Comparison of ENCODE assay signal across 34 mouse cellular contexts in the genomic region with DNA sequence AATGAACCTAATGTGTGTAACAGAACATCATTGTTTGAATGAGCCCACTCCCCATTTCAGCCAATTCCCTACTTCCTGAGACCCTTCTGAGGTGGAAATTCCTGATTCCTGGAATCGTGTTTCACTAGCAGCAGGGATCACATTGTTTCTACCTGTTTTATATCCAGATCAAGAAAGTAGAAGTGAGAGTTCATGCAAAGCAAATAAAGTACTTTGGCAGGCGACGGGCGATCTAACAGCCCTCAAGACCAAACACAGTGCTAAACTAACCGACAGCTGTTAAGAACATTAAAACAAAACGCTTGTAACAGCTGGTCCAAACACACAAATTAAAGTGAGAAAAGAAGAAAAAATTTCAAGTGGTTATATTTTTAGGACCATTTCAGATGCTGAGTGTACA. TPM values are rescaled to one million over a fixed set of nuclear protein-coding genes. Genes with fewer than 3 reads are reported as not detected.
DNase-seq lines count a peak whose midpoint lies in the region; ATAC-seq and TF ChIP-seq lines count a peak whose summit lies in the region.
"Had no signal": no experiment of that assay in that cellular context is flagged by ENCODE, and none has a peak within 500 bp of the region (broad histone marks: within the 10 kb centered on the region; RNA-seq: fewer than 3 reads in every experiment).

No protein-coding gene starts in this region.

- H3K4me1 ChIP-seq in embryonic facial prominence, embryonic 12.5 days: peaks cover 16% of the 10 kb centered on the region
- H3K4me1 ChIP-seq in embryonic facial prominence, embryonic 10.5 days: peaks cover 27% of the 10 kb centered on the region
- H3K4me1 ChIP-seq in liver, adult 2 months (ENCODE audit: control insufficient read depth, insufficient read depth, low read length): no peaks in the 10 kb centered on the region; the same call in 1 of the 2 replicates
- no peaks in the 10 kb centered on the region for H3K4me1 ChIP-seq in liver, postnatal 0 days (ENCODE audit: insufficient read depth)
- peaks cover 12% of the 10 kb centered on the region; the same call in 1 of the 2 replicates for H3K4me1 ChIP-seq in limb, embryonic 12.5 days (replicated peaks)
- H3K4me1 ChIP-seq: forebrain, embryonic 12.5 days; intestine, embryonic 15.5 days; liver, embryonic 13.5 days had no signal

- no peaks in the 10 kb centered on the region for H3K79me2 ChIP-seq in liver, adult 2 months (ENCODE audit: control insufficient read depth, insufficient read depth, low read length)

- no peaks in the 10 kb centered on the region for H3K36me3 ChIP-seq in embryonic facial prominence, embryonic 12.5 days
- no peaks in the 10 kb centered on the region for H3K36me3 ChIP-seq in embryonic facial prominence, embryonic 10.5 days (replicated peaks)
- H3K36me3 ChIP-seq in liver, adult 2 months (ENCODE audit: control insufficient read depth, insufficient read depth, low read length): no peaks in the 10 kb centered on the region
- H3K36me3 ChIP-seq in liver, postnatal 0 days (replicated peaks; ENCODE audit: insufficient read depth, low read length): no peaks in the 10 kb centered on the region
- no peaks in the 10 kb centered on the region for H3K36me3 ChIP-seq in limb, embryonic 12.5 days
- H3K36me3 ChIP-seq: forebrain, embryonic 12.5 days; heart, embryonic 12.5 days; intestine, embryonic 15.5 days; liver, embryonic 13.5 days had no signal

- no peak for ATAC-seq in embryonic facial prominence, embryonic 12.5 days (ENCODE audit: insufficient number of reproducible peaks, insufficient read depth, low FRiP score, low TSS enrichment)
- no peak for ATAC-seq in liver, postnatal 0 days
- peak; percentile 73; the same call in 1 of the 2 replicates for ATAC-seq in limb, embryonic 12.5 days (ENCODE audit: insufficient number of reproducible peaks, insufficient read depth, low FRiP score, low TSS enrichment, low read depth)
- no peak for ATAC-seq in megakaryocyte, adult 5-6 weeks (ENCODE audit: poor library complexity, severe bottlenecking)
- ATAC-seq: hindbrain, embryonic 16.5 days; intestine, embryonic 15.5 days; midbrain, embryonic 16.5 days had no signal

- no peak for TF ChIP-seq EP300 in liver, postnatal 0 days (IDR thresholded peaks at IDR 0.05; ENCODE audit: low read depth)

- H3K4me2 ChIP-seq in embryonic facial prominence, embryonic 12.5 days (replicated peaks): no peak overlapping the region
- H3K4me2 ChIP-seq in liver, postnatal 0 days (ENCODE audit: low read depth, low read length): no peak overlapping the region
- peak overlapping the region; percentile 20; the same call in 1 of the 2 replicates for H3K4me2 ChIP-seq in limb, embryonic 12.5 days
- H3K4me2 ChIP-seq: forebrain, embryonic 12.5 days; heart, embryonic 12.5 days; intestine, embryonic 15.5 days; liver, embryonic 13.5 days had no signal

- no peak for TF ChIP-seq POLR2A in liver, adult 2 months (IDR thresholded peaks at IDR 0.05; ENCODE audit: extremely low read depth, insufficient read depth, low read length)

- no peak for DNase-seq in embryonic facial prominence, embryonic 10.5 days (ENCODE audit: low spot score)
- DNase-seq in liver, adult 2 months (ENCODE audit: extremely low read depth, low read depth, low spot score): peak; percentile 53
- no peak for DNase-seq in liver, postnatal 0 days
- no peak for DNase-seq in cerebellum, postnatal 25 days
- DNase-seq: adrenal gland, postnatal 14 days; cerebellum, adult 11 months; cerebellum, adult 9-10 months; gastrocnemius, postnatal 25 days; heart, adult 18-20 months; kidney, adult 2 months; kidney, postnatal 36 days; left cerebral cortex, postnatal 4 days; liver, embryonic 13.5 days; lung, adult 2 months; lung, postnatal 10 days; spleen, adult 18-20 months; thymus, adult 18-20 months; thymus, postnatal 25 days had no signal

- peaks cover 9% of the 10 kb centered on the region for H3K27me3 ChIP-seq in embryonic facial prominence, embryonic 12.5 days
- H3K27me3 ChIP-seq in embryonic facial prominence, embryonic 10.5 days (replicated peaks; ENCODE audit: low read depth, poor library complexity, severe bottlenecking): peaks cover 93% of the 10 kb centered on the region
- H3K27me3 ChIP-seq in liver, adult 2 months (ENCODE audit: control insufficient read depth, insufficient read depth, low read length): no peaks in the 10 kb centered on the region
- H3K27me3 ChIP-seq in liver, postnatal 0 days (ENCODE audit: insufficient read depth, low read length): peaks cover 18% of the 10 kb centered on the region; the same call in 1 of the 2 replicates
- H3K27me3 ChIP-seq in limb, embryonic 12.5 days: peaks cover 2% of the 10 kb centered on the region; the same call in 1 of the 2 replicates
- H3K27me3 ChIP-seq: liver, embryonic 13.5 days had no signal

- no peak overlapping the region for H3K9ac ChIP-seq in embryonic facial prominence, embryonic 12.5 days
- no peak overlapping the region for H3K9ac ChIP-seq in liver, adult 2 months (ENCODE audit: low read depth, low read length)
- H3K9ac ChIP-seq in liver, postnatal 0 days (replicated peaks): no peak overlapping the region
- no peak overlapping the region for H3K9ac ChIP-seq in limb, embryonic 12.5 days (replicated peaks)
- H3K9ac ChIP-seq: forebrain, embryonic 12.5 days; heart, embryonic 12.5 days; intestine, embryonic 15.5 days; liver, embryonic 13.5 days had no signal

- TF ChIP-seq CTCF in liver, adult 2 months (IDR thresholded peaks at IDR 0.05; ENCODE audit: low read depth, low read length): no peak
- TF ChIP-seq CTCF in liver, postnatal 0 days (IDR thresholded peaks at IDR 0.05; ENCODE audit: low read depth): no peak

- 0 out of 2 replicates have a peak overlapping the region, but pooled peaks have one; percentile 23 for H3K27ac ChIP-seq in embryonic facial prominence, embryonic 12.5 days
- no peak overlapping the region for H3K27ac ChIP-seq in embryonic facial prominence, embryonic 10.5 days (replicated peaks)
- no peak overlapping the region for H3K27ac ChIP-seq in liver, adult 2 months (replicated peaks; ENCODE audit: insufficient read depth, low read depth, low read length)
- H3K27ac ChIP-seq in liver, postnatal 0 days (ENCODE audit: low read depth): no peak overlapping the region
- peak overlapping the region; percentile 64; the same call in 1 of the 2 replicates for H3K27ac ChIP-seq in limb, embryonic 12.5 days
- H3K27ac ChIP-seq: forebrain, embryonic 12.5 days; hindbrain, embryonic 10.5 days; intestine, embryonic 15.5 days; layer of hippocampus, adult 2 months; liver, embryonic 13.5 days; macrophage; midbrain, embryonic 10.5 days; stomach, postnatal 0 days had no signal

- H3K4me3 ChIP-seq in embryonic facial prominence, embryonic 12.5 days: no peak overlapping the region
- no peak overlapping the region for H3K4me3 ChIP-seq in embryonic facial prominence, embryonic 10.5 days
- no peak overlapping the region for H3K4me3 ChIP-seq in liver, adult 2 months (ENCODE audit: insufficient read depth, low read depth, low read length)
- no peak overlapping the region for H3K4me3 ChIP-seq in liver, postnatal 0 days (ENCODE audit: low read depth, low read length)
- no peak overlapping the region for H3K4me3 ChIP-seq in limb, embryonic 12.5 days (replicated peaks)
- H3K4me3 ChIP-seq: erythroblast, embryonic 14.5 days; forebrain, embryonic 12.5 days; heart, embryonic 12.5 days; hindbrain, embryonic 10.5 days; intestine, embryonic 15.5 days; layer of hippocampus, adult 2 months; liver, embryonic 13.5 days; midbrain, embryonic 10.5 days had no signal

- no peaks in the 10 kb centered on the region for H3K9me3 ChIP-seq in embryonic facial prominence, embryonic 12.5 days
- H3K9me3 ChIP-seq in embryonic facial prominence, embryonic 10.5 days: no peaks in the 10 kb centered on the region
- H3K9me3 ChIP-seq in liver, postnatal 0 days (ENCODE audit: low read length): no peaks in the 10 kb centered on the region
- no peaks in the 10 kb centered on the region for H3K9me3 ChIP-seq in limb, embryonic 12.5 days
- H3K9me3 ChIP-seq: forebrain, embryonic 12.5 days; heart, embryonic 12.5 days; hindbrain, embryonic 10.5 days; intestine, embryonic 15.5 days; liver, embryonic 13.5 days; midbrain, embryonic 10.5 days had no signal

- WGBS in embryonic facial prominence, embryonic 12.5 days: 21% methylated on average over 6 of the region's 6 CpGs
- 33% methylated on average over 6 of the region's 6 CpGs for WGBS in embryonic facial prominence, embryonic 10.5 days
- 14% methylated on average over 6 of the region's 6 CpGs for WGBS in liver, adult 2 months
- WGBS in liver, postnatal 0 days (ENCODE audit: insufficient replicate concordance): 31% methylated on average over 6 of the region's 6 CpGs
- 12% methylated on average over 6 of the region's 6 CpGs for WGBS in limb, embryonic 12.5 days

RNA-seq across cellular contexts. Expression of gene Pax3, which starts 39.0 kb away (rescaled TPM):
- polyA plus RNA-seq in embryonic facial prominence, embryonic 12.5 days (2016; fragmentation: Nextera tagmentation; extraction: Ambion mirVana): 28.4 and 37.5 TPM in 2 replicates
- polyA plus RNA-seq in embryonic facial prominence, embryonic 10.5 days (2016; fragmentation: Nextera tagmentation; extraction: Ambion mirVana): 16.6 and 17.7 TPM in 2 replicates
- total RNA-seq in liver, adult 2 months (2014; rRNA removed): not detected in 2 replicates
- polyA plus RNA-seq in liver, adult 2 months (2012; rRNA removed): not detected in 2 replicates
- not detected in 2 replicates for polyA plus RNA-seq in liver, postnatal 0 days (2015; fragmentation: Nextera tagmentation; extraction: Ambion mirVana)
- polyA plus RNA-seq in limb, embryonic 12.5 days (2016; fragmentation: Nextera tagmentation; extraction: Ambion mirVana): 1.6 and 1.8 TPM in 2 replicates
- not detected in 2 replicates for total RNA-seq in megakaryocyte, adult 5-6 weeks (2015)
- total RNA-seq in megakaryocyte, adult 5-6 weeks (2017): not detected in 2 replicates
- total RNA-seq: adrenal gland, postnatal 14 days; heart, adult 18-20 months; layer of hippocampus, adult 2 months; layer of hippocampus, postnatal 14 days; left cerebral cortex, postnatal 4 days; neutrophil, adult 5-6 weeks had no signal
- polyA plus RNA-seq: erythroblast, embryonic 14.5 days; intestine, embryonic 15.5 days; lung, adult 2 months; macrophage; stomach, postnatal 0 days had no signal

Comparison
In these comparisons a context has a peak if more than half of its experiments do, and no peak if none do; other contexts are left out.
1. H3K27ac ChIP-seq: peak in embryonic facial prominence, embryonic 12.5 days (single experiment) and limb, embryonic 12.5 days (single experiment); none in embryonic facial prominence, embryonic 10.5 days (single experiment), liver, adult 2 months (single experiment) and liver, postnatal 0 days (single experiment).